Mouse (Mus musculus) midbrain, postnatal 0 days (tissue): ENCODE measurements at regions not wholly inside any gene's neighbourhood (a gene's known extent, or its start where the extent isn't known, plus 50 kb on each side); places are given as distances from the start of the nearest gene placed in this dataset.

Experiments
- ATAC-seq: fragments of 200-750 bp; cut with Nextera tagmentation; 2 replicates; pipeline ENCODE4 v1.8.0; 2017; ENCODE audit warnings: moderate number of reproducible peaks, mild to moderate bottlenecking, moderate TSS enrichment, moderate library complexity; ENCODE audit not compliant: low FRiP score
- DNase-seq: peaks from one replicate; pipeline ENCODE4 v3.0.0-alpha.2; 2015; ENCODE audit warnings: low spot score
- H3K27ac ChIP-seq: fragments of 300-500 bp; sonication (generic); 2 replicates; pipeline ENCODE4 v1.5.1; 2014; ENCODE audit warnings: low read depth, mild to moderate bottlenecking, low read length, mixed read lengths
- H3K27me3 ChIP-seq: fragments of 300-500 bp; sonication (generic); 2 replicates; pipeline ENCODE4 v1.6.1; 2014; ENCODE audit warnings: low read length, control low read depth, mixed read lengths; ENCODE audit not compliant: insufficient read depth
- H3K36me3 ChIP-seq: fragments of 300-500 bp; sonication (generic); 2 replicates; pipeline ENCODE4 v1.6.1; 2014; ENCODE audit warnings: low read length, control low read depth, mixed read lengths; ENCODE audit not compliant: insufficient read depth
- H3K4me1 ChIP-seq: fragments of 300-500 bp; sonication (generic); 2 replicates; pipeline ENCODE4 v1.6.1; 2014; ENCODE audit warnings: mild to moderate bottlenecking, control low read depth, antibody characterized with exemption, low read length, mixed read lengths; ENCODE audit not compliant: insufficient read depth
- H3K4me2 ChIP-seq: fragments of 300-500 bp; sonication (generic); 2 replicates; pipeline ENCODE4 v1.6.1; 2014; ENCODE audit warnings: low read depth, mild to moderate bottlenecking, low read length, mixed read lengths; ENCODE audit not compliant: poor library complexity, severe bottlenecking
- H3K4me3 ChIP-seq: fragments of 300-500 bp; sonication (generic); 2 replicates; pipeline ENCODE4 v1.5.1; 2014; ENCODE audit warnings: low read depth, mild to moderate bottlenecking, low read length, moderate library complexity
- H3K9ac ChIP-seq: fragments of 300-500 bp; sonication (generic); replicated peaks from 2 replicates; pipeline ENCODE4 v1.6.1; 2014; ENCODE audit warnings: mild to moderate bottlenecking, low read length, moderate library complexity, mixed read lengths; ENCODE audit not compliant: poor library complexity, severe bottlenecking
- H3K9me3 ChIP-seq: fragments of 300-500 bp; sonication (generic); 2 replicates; pipeline ENCODE4 v1.6.1; 2016; ENCODE audit warnings: low read length, control low read depth
- CTCF ChIP-seq: IDR thresholded peaks from 2 replicates; pipeline ENCODE4 v1.5.1; 2016; ENCODE audit warnings: antibody characterized with exemption, mild to moderate bottlenecking
- WGBS: fragments of 180-500 bp; shearing (Covaris S2); extraction: QIAGEN DNeasy Blood & Tissue Kit; methylation state at CpG from one replicate; pipeline ENCODE4 v1.1.7; 2014; 5-methylcytosine and 5-hydroxymethylcytosine counted together

GRCm38 (mm10) chr4:81926662-81927141, 484.1 kb upstream of the Mpdz start:
- ATAC-seq (no peak), DNase-seq (no peak)
- Histone ChIP-seq H3K36me3 (no peaks in the 10 kb centered on the region), H3K4me2 (no peak overlapping the region), H3K4me1 (no peaks in the 10 kb centered on the region), H3K9ac (no peak overlapping the region), H3K9me3 (no peaks in the 10 kb centered on the region), H3K4me3 (no peak overlapping the region), H3K27me3 (no peaks in the 10 kb centered on the region), H3K27ac (no peak overlapping the region)
- TF ChIP-seq CTCF, result no peak
- WGBS, result 43% methylated on average over 6 of the region's 6 CpGs

- WGBS, result 84% methylated on average over 2 of the region's 2 CpGs
- ATAC-seq (no peak), DNase-seq (no peak)
- no peak overlapping the region for H3K9ac ChIP-seq
- H3K9me3 ChIP-seq, result no peaks in the 10 kb centered on the region
- no peaks in the 10 kb centered on the region for H3K4me1 ChIP-seq
- H3K27me3 ChIP-seq, result no peaks in the 10 kb centered on the region
- H3K36me3 ChIP-seq, result no peaks in the 10 kb centered on the region
- TF ChIP-seq CTCF, result no peak
- no peak overlapping the region for H3K4me3 ChIP-seq
- H3K4me2 ChIP-seq, result no peak overlapping the region
- H3K27ac ChIP-seq, result no peak overlapping the region
These were observed 483.0 kb upstream of the Mpdz start for GRCm38 (mm10) chr4:81925611-81926010.

GRCm38 (mm10) chr4:81924120-81924519, 481.5 kb upstream of the Mpdz start:
- Histone ChIP-seq H3K27ac (no peak overlapping the region), H3K4me1 (no peaks in the 10 kb centered on the region), H3K9me3 (no peaks in the 10 kb centered on the region), H3K9ac (no peak overlapping the region), H3K4me2 (no peak overlapping the region), H3K4me3 (no peak overlapping the region), H3K36me3 (no peaks in the 10 kb centered on the region), H3K27me3 (no peaks in the 10 kb centered on the region)
- ATAC-seq (no peak), DNase-seq (no peak)
- 73% methylated on average over 1 of the region's 1 CpGs for WGBS
- TF ChIP-seq CTCF, result no peak

DNA sequence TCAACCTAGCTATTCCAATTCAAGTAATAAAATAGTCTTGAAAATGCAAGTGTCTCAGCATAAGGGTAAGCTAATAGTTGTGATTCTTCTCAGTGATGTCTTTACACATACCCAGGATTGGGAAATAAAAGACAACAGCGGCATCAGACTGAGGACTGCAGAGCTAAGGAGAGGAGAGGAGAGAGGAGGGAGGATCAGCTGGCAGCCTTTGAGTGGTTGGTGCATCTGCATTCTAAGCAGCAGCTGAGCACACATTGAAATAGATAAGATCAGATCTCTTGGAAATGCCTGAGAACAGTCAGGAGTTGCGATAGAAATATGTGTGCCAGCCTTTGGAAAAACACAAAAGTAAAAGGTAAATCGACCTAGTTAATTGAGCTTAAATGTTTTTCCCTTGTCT, 480.3 kb upstream of the Mpdz start:
- peak; percentile 10 for DNase-seq
- H3K4me2 ChIP-seq, result no peak overlapping the region
- 50% methylated on average over 3 of the region's 3 CpGs for WGBS
- H3K9me3 ChIP-seq, result no peaks in the 10 kb centered on the region
- H3K36me3 ChIP-seq, result no peaks in the 10 kb centered on the region
- H3K27me3 ChIP-seq, result no peaks in the 10 kb centered on the region
- TF ChIP-seq CTCF, result no peak
- H3K9ac ChIP-seq, result no peak overlapping the region
- H3K4me3 ChIP-seq, result no peak overlapping the region
- ATAC-seq, result no peak
- no peak overlapping the region for H3K27ac ChIP-seq
- H3K4me1 ChIP-seq, result no peaks in the 10 kb centered on the region

DNA sequence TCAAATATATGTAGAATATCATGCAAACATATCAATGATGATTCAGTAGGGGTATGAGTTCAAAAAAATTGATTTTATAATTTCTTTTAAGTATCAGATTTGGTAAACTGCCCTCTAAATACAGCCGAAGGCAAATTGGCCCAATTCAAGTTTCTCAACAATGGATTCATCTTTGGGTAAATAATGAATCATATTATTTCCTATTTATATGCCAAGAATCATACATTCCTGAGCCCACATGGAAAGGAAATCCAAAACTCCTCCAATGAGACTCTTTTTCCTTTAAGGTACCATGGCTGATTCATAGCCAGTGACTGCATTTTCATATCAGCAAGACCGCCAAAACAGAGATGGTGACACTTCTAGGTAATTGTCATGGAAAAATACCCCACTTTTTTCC, 472.4 kb upstream of the Mpdz start:
- no peak overlapping the region for H3K4me3 ChIP-seq
- no peak for TF ChIP-seq CTCF
- ATAC-seq (no peak), DNase-seq (no peak)
- no peak overlapping the region for H3K4me2 ChIP-seq
- H3K27me3 ChIP-seq, result no peaks in the 10 kb centered on the region
- H3K9ac ChIP-seq, result no peak overlapping the region
- no peaks in the 10 kb centered on the region for H3K4me1 ChIP-seq
- no peaks in the 10 kb centered on the region for H3K36me3 ChIP-seq
- WGBS, result 96% methylated on average over 2 of the region's 2 CpGs
- no peaks in the 10 kb centered on the region for H3K9me3 ChIP-seq
- no peak overlapping the region for H3K27ac ChIP-seq

DNA sequence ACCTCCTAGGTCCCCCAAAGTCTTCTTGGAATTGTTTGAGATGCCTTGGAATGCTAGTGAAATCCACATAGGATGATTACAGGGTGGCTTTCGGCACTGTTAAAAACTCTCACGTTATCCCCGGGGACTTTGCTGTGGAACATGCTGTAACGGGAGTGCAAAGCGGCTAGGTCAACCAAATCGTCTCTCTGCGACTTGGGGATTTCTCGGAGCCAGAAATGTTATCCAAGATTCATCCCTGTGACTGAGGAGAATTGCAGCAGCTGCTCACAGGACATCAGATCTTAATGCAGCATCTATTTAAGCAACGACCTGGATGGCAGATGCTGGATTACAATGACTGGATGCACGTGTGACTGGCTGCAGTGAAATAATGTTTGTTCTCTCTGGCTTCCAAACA, 470.7 kb upstream of the Mpdz start:
- no peaks in the 10 kb centered on the region for H3K36me3 ChIP-seq
- no peak overlapping the region for H3K4me2 ChIP-seq
- no peak overlapping the region for H3K4me3 ChIP-seq
- no peaks in the 10 kb centered on the region for H3K9me3 ChIP-seq
- DNase-seq, result peak; percentile 26
- H3K4me1 ChIP-seq, result no peaks in the 10 kb centered on the region
- ATAC-seq, result no peak
- no peak overlapping the region for H3K27ac ChIP-seq
- no peak overlapping the region for H3K9ac ChIP-seq
- 61% methylated on average over 10 of the region's 10 CpGs for WGBS
- H3K27me3 ChIP-seq, result no peaks in the 10 kb centered on the region
- TF ChIP-seq CTCF, result no peak
